Mouse (Mus musculus) embryonic facial prominence, embryonic 11.5 days (tissue): ENCODE data around the gene Acsf2. TPM values are rescaled to one million over a fixed set of nuclear protein-coding genes. Genes with fewer than 3 reads are reported as not detected.

Experiments used
- ATAC-seq: fragments of 200-750 bp; cut with Nextera tagmentation; replicated peaks from 2 replicates; pipeline ENCODE4 v1.8.0; 2017; ENCODE audit warnings: low read depth; ENCODE audit not compliant: insufficient number of reproducible peaks, low FRiP score, low TSS enrichment
- DNase-seq: peaks from one replicate; pipeline ENCODE4 v3.0.0-alpha.2; 2015; ENCODE audit warnings: low spot score
- H3K27ac ChIP-seq: fragments of 300-500 bp; sonication (generic); replicated peaks from 2 replicates; pipeline ENCODE4 v1.5.1; 2014; ENCODE audit warnings: mild to moderate bottlenecking, low read depth, low read length, control low read depth
- H3K27me3 ChIP-seq: fragments of 300-500 bp; sonication (generic); 2 replicates; pipeline ENCODE4 v1.6.1; 2014; ENCODE audit warnings: mild to moderate bottlenecking, low read length, moderate library complexity, mixed read lengths; ENCODE audit not compliant: control insufficient read depth, insufficient read depth
- H3K36me3 ChIP-seq: fragments of 300-500 bp; sonication (generic); replicated peaks from 2 replicates; pipeline ENCODE4 v1.6.1; 2014; ENCODE audit warnings: low read depth, mild to moderate bottlenecking, low read length, moderate library complexity, mixed read lengths; ENCODE audit not compliant: control insufficient read depth, insufficient read depth
- H3K4me1 ChIP-seq: fragments of 300-500 bp; sonication (generic); 2 replicates; pipeline ENCODE4 v1.6.1; 2014; ENCODE audit warnings: low read length, mixed read lengths; ENCODE audit not compliant: control insufficient read depth, insufficient read depth
- H3K4me2 ChIP-seq: fragments of 300-500 bp; sonication (generic); 2 replicates; pipeline ENCODE4 v1.6.1; 2014; ENCODE audit warnings: low read depth, mild to moderate bottlenecking, control low read depth, low read length, moderate library complexity
- H3K4me3 ChIP-seq: fragments of 300-500 bp; sonication (generic); 2 replicates; pipeline ENCODE4 v1.5.1; 2014; ENCODE audit warnings: low read depth, low read length, control low read depth
- H3K9ac ChIP-seq: fragments of 300-500 bp; sonication (generic); replicated peaks from 2 replicates; pipeline ENCODE4 v1.6.1; 2014; ENCODE audit warnings: mild to moderate bottlenecking, control low read depth, low read length
- H3K9me3 ChIP-seq: fragments of 300-500 bp; sonication (generic); replicated peaks from 2 replicates; pipeline ENCODE4 v1.6.1; 2016; ENCODE audit warnings: mild to moderate bottlenecking, low read length, inconsistent platforms, mixed read lengths; ENCODE audit not compliant: control insufficient read depth
- WGBS: fragments of 180-500 bp; shearing (Covaris S2); extraction: QIAGEN DNeasy Blood & Tissue Kit; methylation state at CpG from one replicate; pipeline ENCODE4 v1.1.7; 2014; 5-methylcytosine and 5-hydroxymethylcytosine counted together
- polyA plus RNA-seq: library from polyadenylated mRNA; unstranded; fragments of >200 nt; fragmentation: Nextera tagmentation; extraction: Ambion mirVana; gene quantifications from 2 replicates; pipeline ENCODE4 v1.2.1, GENCODE M21; 2014

The Acsf2 gene
- polyA plus RNA-seq, 1 experiment from 2014 or later: 6.8 TPM

GRCm38 (mm10) chr11:94630199-94631011 lies 28.7 kb upstream of the Acsf2 start:
- peak overlapping the region; percentile 89 for H3K9ac ChIP-seq
- H3K9me3 ChIP-seq: no peaks in the 10 kb centered on the region
- ATAC-seq (0 out of 2 replicates have a peak, but pooled peaks have one; percentile 13), DNase-seq (peak; percentile 15)
- H3K4me2 ChIP-seq: peak overlapping the region; percentile 81
- H3K27ac ChIP-seq: no peak overlapping the region; the same call in 1 of the 2 replicates
- 12% methylated on average over 26 of the region's 26 CpGs for WGBS
- H3K4me1 ChIP-seq: no peaks in the 10 kb centered on the region
- no peaks in the 10 kb centered on the region for H3K27me3 ChIP-seq
- peaks cover 12% of the 10 kb centered on the region for H3K36me3 ChIP-seq
- peak overlapping the region; percentile 94 for H3K4me3 ChIP-seq

DNA sequence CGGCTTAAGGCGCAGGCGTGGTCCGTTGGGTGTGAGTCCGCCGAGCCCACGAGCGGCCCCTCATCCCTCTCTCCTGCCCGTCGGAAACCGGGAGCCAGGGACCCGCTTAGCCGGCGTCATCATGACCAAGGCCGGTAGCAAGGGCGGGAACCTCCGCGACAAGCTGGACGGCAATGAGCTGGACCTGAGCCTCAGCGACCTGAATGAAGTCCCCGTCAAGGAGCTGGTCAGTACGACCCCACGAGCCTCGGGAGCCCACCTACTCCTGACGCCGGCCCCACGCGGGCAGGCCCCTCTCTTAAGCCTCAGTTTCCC lies 28.2 kb upstream of the Acsf2 start:
- H3K36me3 ChIP-seq: peaks cover 11% of the 10 kb centered on the region
- H3K27ac ChIP-seq: no peak overlapping the region; the same call in 1 of the 2 replicates
- ATAC-seq (peak; percentile 48; the same call in 1 of the 2 replicates), DNase-seq (no peak)
- peak overlapping the region; percentile 81 for H3K4me2 ChIP-seq
- 1% methylated on average over 25 of the region's 28 CpGs for WGBS
- peak overlapping the region; percentile 94 for H3K4me3 ChIP-seq
- peak overlapping the region; percentile 89 for H3K9ac ChIP-seq
- no peaks in the 10 kb centered on the region for H3K4me1 ChIP-seq
- no peaks in the 10 kb centered on the region for H3K9me3 ChIP-seq
- no peaks in the 10 kb centered on the region for H3K27me3 ChIP-seq

DNA sequence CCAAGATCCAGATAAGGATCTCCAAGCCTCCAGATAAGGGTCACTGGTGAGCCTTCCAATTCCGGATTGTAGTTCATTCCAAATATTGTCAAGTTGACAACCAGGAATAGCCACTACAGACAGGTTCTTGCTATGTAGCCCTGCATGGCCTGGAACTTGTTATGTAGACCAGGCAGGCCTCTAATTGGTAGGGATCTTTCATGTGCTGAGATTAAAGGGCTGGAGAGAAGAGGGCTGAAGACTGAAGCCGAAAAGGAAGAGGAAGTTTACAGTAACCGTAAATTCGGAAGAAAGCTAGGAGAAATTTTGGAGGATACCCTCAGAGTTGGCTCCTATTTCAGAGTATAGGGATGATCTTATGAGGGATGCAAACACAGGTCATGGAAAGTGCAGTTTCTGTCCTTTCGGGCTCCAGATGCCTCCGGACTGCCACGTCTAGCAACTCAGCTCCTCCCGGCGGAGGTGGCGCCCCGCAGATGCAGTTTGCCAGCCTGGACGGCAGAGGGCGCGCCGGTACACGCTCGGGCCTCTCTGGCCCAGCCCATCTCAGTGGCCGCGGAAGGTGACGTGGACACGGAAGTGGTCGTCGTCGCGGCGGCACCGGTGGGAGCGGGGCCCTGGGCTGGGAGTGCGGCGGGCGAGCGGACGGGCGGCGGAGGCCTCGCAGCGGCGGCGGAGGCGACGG lies 27.7 kb upstream of the Acsf2 start, which contains the start of gene Lrrc59:
Lrrc59 (plus strand) TSS at position 569 of the 685 bp plus-strand sequence.
- H3K4me3 ChIP-seq: peak within 1 kb of the TSS; percentile 94
- 5% methylated on average over 40 of the region's 41 CpGs for WGBS
- peak; percentile 95 for ATAC-seq
- H3K27ac ChIP-seq: no peak within 1 kb of the TSS; the same call in 1 of the 2 replicates
- no peaks in the 10 kb centered on the region for H3K9me3 ChIP-seq
- H3K36me3 ChIP-seq: peaks cover 6% of the 10 kb centered on the region
- peak within 1 kb of the TSS; percentile 89 for H3K9ac ChIP-seq
- H3K27me3 ChIP-seq: no peaks in the 10 kb centered on the region
- no peaks in the 10 kb centered on the region for H3K4me1 ChIP-seq
- H3K4me2 ChIP-seq: peak within 1 kb of the TSS; percentile 81
- DNase-seq: peak; percentile 94

DNA sequence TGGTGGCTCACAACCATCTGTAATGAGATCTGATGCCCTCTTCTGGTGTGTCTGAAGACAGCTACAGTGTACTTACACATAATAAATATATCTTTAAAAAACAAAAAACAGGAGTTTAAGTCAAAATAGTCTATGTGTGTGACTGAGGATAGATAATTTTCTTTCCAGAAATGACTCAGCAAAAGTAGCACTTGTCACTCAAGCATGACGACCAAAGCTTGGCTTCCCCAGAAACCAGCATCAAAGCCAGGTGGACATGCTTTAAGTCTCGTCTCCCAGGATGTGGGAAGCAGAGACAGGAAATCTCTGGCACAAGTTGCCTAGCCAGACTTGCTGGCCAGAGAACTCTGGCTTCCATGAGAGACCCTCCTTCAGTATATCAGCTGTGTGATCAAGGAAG lies 20.5 kb upstream of the Acsf2 start:
- H3K27ac ChIP-seq: no peak overlapping the region
- H3K4me3 ChIP-seq: no peak overlapping the region
- no peaks in the 10 kb centered on the region for H3K27me3 ChIP-seq
- no peaks in the 10 kb centered on the region for H3K9me3 ChIP-seq
- DNase-seq (no peak), ATAC-seq (no peak)
- no peaks in the 10 kb centered on the region for H3K4me1 ChIP-seq
- 84% methylated on average over 2 of the region's 2 CpGs for WGBS
- H3K4me2 ChIP-seq: no peak overlapping the region
- no peaks in the 10 kb centered on the region for H3K36me3 ChIP-seq
- H3K9ac ChIP-seq: no peak overlapping the region

- DNase-seq (no peak), ATAC-seq (no peak)
- Histone ChIP-seq H3K27me3 (no peaks in the 10 kb centered on the region), H3K9ac (no peak overlapping the region), H3K4me2 (no peak overlapping the region), H3K4me1 (no peaks in the 10 kb centered on the region), H3K36me3 (no peaks in the 10 kb centered on the region), H3K9me3 (no peaks in the 10 kb centered on the region), H3K27ac (no peak overlapping the region), H3K4me3 (no peak overlapping the region)
Observed at GRCm38 (mm10) chr11:94621458-94621852, 19.8 kb upstream of the Acsf2 start.

- no peak overlapping the region for H3K4me2 ChIP-seq
- H3K27ac ChIP-seq: no peak overlapping the region
- H3K4me3 ChIP-seq: no peak overlapping the region
- DNase-seq (no peak), ATAC-seq (no peak)
- H3K9me3 ChIP-seq: no peaks in the 10 kb centered on the region
- H3K9ac ChIP-seq: no peak overlapping the region
- H3K27me3 ChIP-seq: no peaks in the 10 kb centered on the region
- no peaks in the 10 kb centered on the region for H3K4me1 ChIP-seq
- no peaks in the 10 kb centered on the region for H3K36me3 ChIP-seq
- WGBS: 61% methylated on average over 6 of the region's 6 CpGs
Observed at GRCm38 (mm10) chr11:94620766-94621457, 19.2 kb upstream of the Acsf2 start.

GRCm38 (mm10) chr11:94617646-94618045 lies 16.0 kb upstream of the Acsf2 start:
- Histone ChIP-seq H3K9me3 (no peaks in the 10 kb centered on the region), H3K9ac (no peak overlapping the region), H3K4me2 (no peak overlapping the region), H3K4me1 (no peaks in the 10 kb centered on the region), H3K27ac (no peak overlapping the region), H3K36me3 (no peaks in the 10 kb centered on the region), H3K4me3 (no peak overlapping the region), H3K27me3 (no peaks in the 10 kb centered on the region)
- WGBS: 88% methylated on average over 2 of the region's 2 CpGs
- ATAC-seq (no peak), DNase-seq (no peak)
